ENCODE assay signal across 12 mouse cellular contexts in the genomic region with DNA sequence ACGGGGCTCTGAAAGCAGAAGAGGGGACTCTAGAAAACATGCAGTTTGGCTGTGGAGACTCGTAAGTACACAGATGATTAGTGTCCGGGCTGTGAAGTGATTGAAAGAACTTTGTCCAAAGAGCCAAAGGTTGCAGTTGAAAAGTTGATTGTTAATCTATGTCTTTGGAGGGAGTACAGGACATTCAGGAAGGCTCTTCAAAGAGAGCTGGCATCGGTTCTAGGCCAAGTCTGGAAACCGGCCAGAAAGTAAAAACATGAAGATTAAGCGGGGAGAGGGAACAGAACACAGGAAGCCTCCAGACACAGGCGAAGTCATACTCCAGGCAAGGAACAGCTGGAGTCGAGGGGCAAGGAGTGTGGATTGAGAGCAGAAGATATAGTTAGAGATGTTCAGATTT. TPM values are rescaled to one million over a fixed set of nuclear protein-coding genes. Genes with fewer than 3 reads are reported as not detected.
DNase-seq lines count a peak whose midpoint lies in the region; ATAC-seq and TF ChIP-seq lines count a peak whose summit lies in the region.
"Had no signal": no experiment of that assay in that cellular context is flagged by ENCODE, and none has a peak within 500 bp of the region (broad histone marks: within the 10 kb centered on the region; RNA-seq: fewer than 3 reads in every experiment).

No protein-coding gene starts in this region.

- peak overlapping the region; percentile 20; the same call in 1 of the 2 replicates for H3K27ac ChIP-seq in heart, embryonic 13.5 days (replicated peaks)
- H3K27ac ChIP-seq in lung, embryonic 16.5 days (ENCODE audit: low read length), result peak overlapping the region; percentile 28; the same call in 1 of the 2 replicates
- H3K27ac ChIP-seq in midbrain, postnatal 0 days (ENCODE audit: low read depth, low read length), result no peak overlapping the region
- H3K27ac ChIP-seq: neural tube, embryonic 15.5 days had no signal

- no peak for DNase-seq in heart, adult 11 months
- peak; percentile 64 to 65 for DNase-seq in heart, postnatal 10 days
- DNase-seq in kidney, adult 8-10 months, result peak; percentile 87 to 91
- DNase-seq in midbrain, postnatal 0 days (ENCODE audit: low spot score), result no peak
- no peak for DNase-seq in frontal cortex, postnatal 10 days (ENCODE audit: low spot score in 2 of 2)
- no peak for DNase-seq in frontal cortex, postnatal 14 days (ENCODE audit: low spot score in 2 of 2)
- DNase-seq: gastrocnemius, postnatal 25 days had no signal

- no peak overlapping the region for H3K4me2 ChIP-seq in heart, embryonic 13.5 days
- H3K4me2 ChIP-seq in lung, embryonic 16.5 days (ENCODE audit: low read depth, low read length), result no peak overlapping the region
- H3K4me2 ChIP-seq in midbrain, postnatal 0 days (ENCODE audit: low read depth, low read length, poor library complexity, severe bottlenecking), result no peak overlapping the region
- H3K4me2 ChIP-seq: neural tube, embryonic 15.5 days had no signal

- H3K9me3 ChIP-seq in heart, embryonic 13.5 days, result no peaks in the 10 kb centered on the region
- H3K9me3 ChIP-seq in lung, embryonic 16.5 days (ENCODE audit: control insufficient read depth, low read length), result no peaks in the 10 kb centered on the region
- H3K9me3 ChIP-seq in midbrain, postnatal 0 days (ENCODE audit: low read length), result no peaks in the 10 kb centered on the region
- H3K9me3 ChIP-seq: neural tube, embryonic 15.5 days had no signal

- ATAC-seq in heart, embryonic 13.5 days (ENCODE audit: extremely low read depth, insufficient number of reproducible peaks, low FRiP score, low TSS enrichment), result no peak
- ATAC-seq in lung, embryonic 16.5 days (ENCODE audit: low read depth), result peak; percentile 49
- ATAC-seq in midbrain, postnatal 0 days (ENCODE audit: low FRiP score), result no peak
- ATAC-seq: CD4-positive, CD25-positive, alpha-beta regulatory T cell, adult 4 months; inflammation-experienced regulatory T-cells, adult 6 months had no signal

- H3K4me3 ChIP-seq in heart, embryonic 13.5 days, result no peak overlapping the region
- no peak overlapping the region for H3K4me3 ChIP-seq in lung, embryonic 16.5 days (ENCODE audit: low read length)
- H3K4me3 ChIP-seq in midbrain, postnatal 0 days (ENCODE audit: low read depth, low read length), result no peak overlapping the region
- H3K4me3 ChIP-seq: neural tube, embryonic 15.5 days had no signal

- 36% methylated on average over 8 of the region's 8 CpGs for WGBS in heart, embryonic 13.5 days
- 22% methylated on average over 8 of the region's 8 CpGs for WGBS in lung, embryonic 16.5 days
- WGBS in midbrain, postnatal 0 days, result 69% methylated on average over 8 of the region's 8 CpGs

- H3K27me3 ChIP-seq in heart, embryonic 13.5 days (replicated peaks), result 0 out of 2 replicates have a peak, but pooled peaks cover 5% of the 10 kb centered on the region
- no peaks in the 10 kb centered on the region for H3K27me3 ChIP-seq in lung, embryonic 16.5 days (ENCODE audit: control insufficient read depth, insufficient read depth, low read depth, low read length)
- H3K27me3 ChIP-seq in midbrain, postnatal 0 days (ENCODE audit: insufficient read depth, low read length), result no peaks in the 10 kb centered on the region
- H3K27me3 ChIP-seq: neural tube, embryonic 15.5 days had no signal

- H3K9ac ChIP-seq in heart, embryonic 13.5 days, result no peak overlapping the region
- no peak overlapping the region for H3K9ac ChIP-seq in lung, embryonic 16.5 days (ENCODE audit: low read length)
- H3K9ac ChIP-seq in midbrain, postnatal 0 days (replicated peaks; ENCODE audit: low read length, poor library complexity, severe bottlenecking), result no peak overlapping the region
- H3K9ac ChIP-seq: neural tube, embryonic 15.5 days had no signal

- no peaks in the 10 kb centered on the region for H3K36me3 ChIP-seq in heart, embryonic 13.5 days
- H3K36me3 ChIP-seq in lung, embryonic 16.5 days (ENCODE audit: control insufficient read depth, insufficient read depth, low read length), result no peaks in the 10 kb centered on the region
- H3K36me3 ChIP-seq in midbrain, postnatal 0 days (ENCODE audit: insufficient read depth, low read length), result no peaks in the 10 kb centered on the region
- H3K36me3 ChIP-seq: neural tube, embryonic 15.5 days had no signal

- peaks cover 41% of the 10 kb centered on the region for H3K4me1 ChIP-seq in heart, embryonic 13.5 days
- H3K4me1 ChIP-seq in lung, embryonic 16.5 days (replicated peaks; ENCODE audit: control insufficient read depth, insufficient read depth, low read length), result peaks cover 34% of the 10 kb centered on the region
- H3K4me1 ChIP-seq in midbrain, postnatal 0 days (ENCODE audit: insufficient read depth, low read length), result peaks cover 14% of the 10 kb centered on the region; the same call in 1 of the 2 replicates

- TF ChIP-seq CTCF in midbrain, postnatal 0 days (IDR thresholded peaks at IDR 0.05), result no peak

- intact Hi-C loops in heart, postnatal 10 days (cut with DNase I), result no loop called here

RNA-seq across cellular contexts. Expression of a gene that starts 32.6 kb away (rescaled TPM):
- 3.0 and 3.3 TPM in 2 replicates for polyA plus RNA-seq in heart, embryonic 13.5 days (2015; fragmentation: Nextera tagmentation; extraction: Ambion mirVana)
- total RNA-seq in heart, postnatal 10 days (2021), result 10 to 100 TPM; 15.7 to 22.1 TPM
- polyA plus RNA-seq in lung, embryonic 16.5 days (2015; fragmentation: Nextera tagmentation; extraction: Ambion mirVana), result 5.0 and 5.4 TPM in 2 replicates
- 9.2 and 11.2 TPM in 2 replicates for total RNA-seq in midbrain, postnatal 0 days (2014; rRNA removed)
- 9.0 and 9.2 TPM in 2 replicates for polyA plus RNA-seq in midbrain, postnatal 0 days (2015; fragmentation: Nextera tagmentation; extraction: Ambion mirVana)

Comparison
In these comparisons a context has a peak if more than half of its experiments do, and no peak if none do; other contexts are left out.
1. DNase-seq: peak in heart, postnatal 10 days (2 of 2) and kidney, adult 8-10 months (2 of 2); none in heart, adult 11 months (single experiment), midbrain, postnatal 0 days (single experiment), frontal cortex, postnatal 10 days (0 of 2) and frontal cortex, postnatal 14 days (0 of 2).